Mouse (Mus musculus): ENCODE data around the gene Map2.

GRCm38 (mm10) chr1:66431472-66431871 lies 256.4 kb downstream of the Map2 start:
- no peak for TF ChIP-seq HCFC1 (IDR thresholded peaks at IDR 0.05; ENCODE audit: borderline replicate concordance, insufficient read depth, low read length)
- no peak for TF ChIP-seq MAFK (IDR thresholded peaks at IDR 0.05; ENCODE audit: insufficient read depth, low read depth, low read length)
- no peak for TF ChIP-seq CHD2 (IDR thresholded peaks at IDR 0.05; ENCODE audit: low read depth, low read length)

All from ES-E14 (cell line).